In the genomic region with DNA sequence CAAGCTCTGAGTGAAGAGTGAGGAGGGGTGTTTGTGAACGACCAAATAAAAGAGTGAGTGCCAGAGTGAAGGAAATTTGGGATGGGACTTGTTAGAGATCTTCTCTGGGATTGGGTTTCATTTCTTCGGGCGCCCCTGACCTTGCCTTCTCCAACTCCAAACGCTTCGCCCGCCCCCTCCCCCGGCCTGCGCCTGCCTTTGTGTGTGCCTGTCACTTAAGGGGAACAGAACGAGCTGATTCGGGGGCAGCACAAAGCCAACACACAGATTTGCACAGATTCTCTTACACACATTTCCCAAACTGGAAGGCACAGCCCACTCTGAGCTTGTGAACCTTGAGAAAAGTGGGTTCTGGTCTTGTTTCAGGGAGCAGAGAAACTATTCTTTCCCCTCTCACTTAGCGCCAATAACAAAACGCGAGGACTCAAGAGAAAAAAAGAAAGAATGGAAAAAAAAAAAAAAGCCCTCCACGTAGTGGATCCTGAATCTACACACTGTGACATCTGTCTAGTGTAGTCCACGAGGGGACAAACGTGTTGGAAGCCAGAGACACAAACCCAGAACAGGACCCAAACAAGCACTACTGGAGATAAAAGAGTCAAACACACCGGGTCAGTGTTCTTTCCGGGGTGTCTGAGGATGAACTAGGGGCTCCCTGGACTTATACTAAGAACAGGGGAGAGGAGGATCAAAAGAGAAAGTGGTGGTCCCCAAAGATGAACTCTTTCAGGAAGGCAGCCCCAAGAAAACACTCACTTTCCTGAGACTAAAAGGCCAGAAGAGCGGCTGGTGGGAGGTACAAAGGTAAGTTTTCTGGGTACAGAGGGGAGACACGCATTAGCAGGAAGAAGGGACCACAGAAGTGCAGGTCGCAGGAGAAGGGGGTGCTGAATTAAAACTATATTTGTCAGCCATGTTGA, we compare ENCODE assay signal across 8 mouse cellular contexts. TPM values are rescaled to one million over a fixed set of nuclear protein-coding genes. Genes with fewer than 3 reads are reported as not detected.
DNase-seq lines count a peak whose midpoint lies in the region; ATAC-seq and TF ChIP-seq lines count a peak whose summit lies in the region.

No protein-coding gene starts in this region.

- peaks cover 43% of the 10 kb centered on the region for H3K79me2 ChIP-seq in C2C12 (ENCODE audit: control insufficient read depth, insufficient read depth)

- H3K4me1 ChIP-seq in heart, embryonic 16.5 days (ENCODE audit: control insufficient read depth, insufficient read depth, low read length) = peaks cover 6% of the 10 kb centered on the region
- peaks cover 4% of the 10 kb centered on the region; the same call in 1 of the 2 replicates for H3K4me1 ChIP-seq in lung, embryonic 14.5 days (ENCODE audit: insufficient read depth)

- no peaks in the 10 kb centered on the region for H3K27me3 ChIP-seq in C2C12 (ENCODE audit: control insufficient read depth, insufficient read depth, insufficient read length)
- no peaks in the 10 kb centered on the region for H3K27me3 ChIP-seq in heart, embryonic 16.5 days (ENCODE audit: control insufficient read depth, insufficient read depth, low read length)
- H3K27me3 ChIP-seq in lung, embryonic 14.5 days (ENCODE audit: insufficient read depth, low read length) = no peaks in the 10 kb centered on the region

- peak overlapping the region; percentile 90 for H3K9ac ChIP-seq in heart, embryonic 16.5 days (ENCODE audit: low read length)
- peak overlapping the region; percentile 89 for H3K9ac ChIP-seq in lung, embryonic 14.5 days

- peak overlapping the region; percentile 50 for H3K4me3 ChIP-seq in C2C12 (ENCODE audit: insufficient read depth, poor library complexity, severe bottlenecking)
- H3K4me3 ChIP-seq in heart, embryonic 16.5 days (ENCODE audit: low read length) = peak overlapping the region; percentile 89
- peak overlapping the region; percentile 64 for H3K4me3 ChIP-seq in lung, embryonic 14.5 days (ENCODE audit: low read depth, low read length)

- 0 out of 2 replicates have a peak, but pooled peaks cover 2% of the 10 kb centered on the region for H3K9me3 ChIP-seq in heart, embryonic 16.5 days (replicated peaks; ENCODE audit: control insufficient read depth, low read length)
- no peaks in the 10 kb centered on the region for H3K9me3 ChIP-seq in lung, embryonic 14.5 days (ENCODE audit: low read depth, low read length)

- H3ac ChIP-seq in C2C12 (ENCODE audit: control insufficient read depth, insufficient read length, low read depth) = peak overlapping the region; percentile 90

- no peaks in the 10 kb centered on the region for H3K36me3 ChIP-seq in C2C12 (ENCODE audit: control insufficient read depth, insufficient read depth)
- peaks cover 3% of the 10 kb centered on the region; the same call in 1 of the 2 replicates for H3K36me3 ChIP-seq in heart, embryonic 16.5 days (ENCODE audit: control insufficient read depth, insufficient read depth)
- no peaks in the 10 kb centered on the region for H3K36me3 ChIP-seq in lung, embryonic 14.5 days (ENCODE audit: insufficient read depth)

- H3K27ac ChIP-seq in heart, embryonic 16.5 days (ENCODE audit: low read length) = peak overlapping the region; percentile 94
- peak overlapping the region; percentile 96 for H3K27ac ChIP-seq in lung, embryonic 14.5 days (ENCODE audit: low read depth)

- H3K79me3 ChIP-seq in C2C12 (ENCODE audit: low read depth) = peaks cover 2% of the 10 kb centered on the region

- ATAC-seq in heart, embryonic 16.5 days (replicated peaks; ENCODE audit: extremely low read depth, insufficient read depth, low FRiP score) = no peak
- no peak for ATAC-seq in lung, embryonic 14.5 days (ENCODE audit: insufficient read depth)
- no peak for ATAC-seq in granulocyte monocyte progenitor cell, adult 5-6 weeks (replicated peaks; ENCODE audit: poor library complexity, severe bottlenecking)

- peak overlapping the region; percentile 82 for H3K4me2 ChIP-seq in heart, embryonic 16.5 days (ENCODE audit: low read depth, low read length)
- peak overlapping the region; percentile 77 for H3K4me2 ChIP-seq in lung, embryonic 14.5 days

- WGBS in heart, embryonic 16.5 days = under 1% methylated on average over 21 of the region's 21 CpGs
- under 1% methylated on average over 21 of the region's 21 CpGs for WGBS in lung, embryonic 14.5 days

- no peak for TF ChIP-seq CTCF in C2C12 (IDR thresholded peaks at IDR 0.05; ENCODE audit: control insufficient read depth, insufficient read depth, insufficient read length)
- TF ChIP-seq CTCF in lung, embryonic 14.5 days (IDR thresholded peaks at IDR 0.05; ENCODE audit: low read depth) = no peak

- peak; percentile 59 for DNase-seq in ZHBTc4 (ENCODE audit: low read depth, low spot score)
- peak; percentile 84 for DNase-seq in embryo, embryonic 10.5 days (ENCODE audit: low spot score)
- DNase-seq in kidney, postnatal 4 days = peak; percentile 70 to 77
- DNase-seq in lung, embryonic 14.5 days = peak; percentile 68
- DNase-seq in ovary, postnatal 10 days (ENCODE audit: low spot score) = peak; percentile 32

TF ChIP-seq in C2C12, 6 proteins besides CTCF, POLR2A, EP300 and RAD21:
- no peak for TF ChIP-seq MYOD1 (IDR thresholded peaks at IDR 0.05; ENCODE audit: control insufficient read depth, insufficient read length, low read depth)
- TF ChIP-seq MAX (IDR thresholded peaks at IDR 0.05) = no peak
- no peak for TF ChIP-seq USF1 (IDR thresholded peaks at IDR 0.05; ENCODE audit: low read depth)
- TF ChIP-seq CEBPB (IDR thresholded peaks at IDR 0.05; ENCODE audit: low read depth) = no peak
- no peak for TF ChIP-seq FOSL1 (IDR thresholded peaks at IDR 0.05; ENCODE audit: insufficient read depth, low read length, poor library complexity, severe bottlenecking)
- no peak for TF ChIP-seq MYOG (IDR thresholded peaks at IDR 0.05; ENCODE audit: control insufficient read depth, extremely low read depth, insufficient read length)

RNA-seq across cellular contexts. Expression of a gene that starts 1.6 kb away (rescaled TPM):
- polyA plus RNA-seq in C2C12 (2012; fragmentation: generic; extraction: Trizol) = 1.5 TPM
- 11.3 and 14.7 TPM in 2 replicates for polyA plus RNA-seq in heart, embryonic 16.5 days (2015; fragmentation: Nextera tagmentation; extraction: Ambion mirVana)
- 19.1 and 19.7 TPM in 2 replicates for polyA plus RNA-seq in lung, embryonic 14.5 days (2014; fragmentation: Nextera tagmentation; extraction: Ambion mirVana)
- total RNA-seq in granulocyte monocyte progenitor cell, adult 5-6 weeks (2014; fragmentation: Nextera tagmentation) = 79.7 and 95.8 TPM in 2 replicates
- 60.2 and 63.6 TPM in 2 replicates for total RNA-seq in granulocyte monocyte progenitor cell, adult 5-6 weeks (2017)

Comparison
In these comparisons a context has a peak if more than half of its experiments do, and no peak if none do; other contexts are left out.
1. DNase-seq: peak in every context shown above with its lines; median percentile 84 in embryo, embryonic 10.5 days; 74 in kidney, postnatal 4 days; 68 in lung, embryonic 14.5 days; 59 in ZHBTc4; 32 in ovary, postnatal 10 days.